Mouse (Mus musculus) ovary, adult 2 months (tissue): ENCODE data around the gene Smg8. TPM values are rescaled to one million over a fixed set of nuclear protein-coding genes. Genes with fewer than 3 reads are reported as not detected.

ENCODE experiments used
- polyA plus RNA-seq: library from polyadenylated mRNA; depleted of rRNA; stranded (reverse); fragments of >200 nt; gene quantifications from 2 replicates; pipeline ENCODE4 v1.2.3, GENCODE M21; 2012; rRNA removed

Smg8 gene
- 6.3 and 8.3 TPM in 2 replicates for polyA plus RNA-seq

DNA sequence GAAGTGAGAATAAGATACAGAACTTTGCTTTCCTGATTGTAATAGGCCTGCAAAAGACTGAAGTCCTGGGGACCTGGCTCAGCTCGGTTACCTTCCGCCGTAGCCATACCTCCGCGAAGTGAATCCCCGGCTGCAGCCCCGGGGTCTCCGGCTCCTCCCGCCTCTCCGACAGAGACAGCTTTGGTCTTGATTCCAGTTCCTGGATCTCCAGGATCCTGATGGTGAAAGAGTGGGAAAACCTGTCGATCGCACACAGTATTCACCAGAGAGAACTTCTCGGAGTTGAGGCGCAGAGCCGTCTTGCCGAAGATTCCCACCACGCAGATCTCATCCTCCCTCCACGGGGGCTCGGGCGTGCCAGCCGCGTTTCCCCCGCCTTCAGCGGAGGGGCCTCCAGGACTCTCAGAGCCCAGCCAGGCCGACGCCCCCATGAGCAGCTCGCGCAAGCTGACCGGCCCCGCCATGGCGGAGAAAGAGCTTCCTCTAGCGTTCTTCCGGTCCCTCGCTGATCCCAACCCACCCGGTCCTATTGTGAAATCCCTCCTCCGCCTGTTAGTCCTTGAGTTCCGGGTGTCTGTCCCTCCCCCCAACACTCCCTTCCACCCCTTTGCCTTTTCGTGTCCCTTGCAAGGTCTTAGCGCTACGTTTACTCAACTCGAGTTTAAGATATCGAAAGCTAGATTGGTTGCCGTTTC lies at the start of gene Smg8:
TSS of gene Smg8 (minus strand) at position 485 of the 695 bp plus-strand sequence.

DNA sequence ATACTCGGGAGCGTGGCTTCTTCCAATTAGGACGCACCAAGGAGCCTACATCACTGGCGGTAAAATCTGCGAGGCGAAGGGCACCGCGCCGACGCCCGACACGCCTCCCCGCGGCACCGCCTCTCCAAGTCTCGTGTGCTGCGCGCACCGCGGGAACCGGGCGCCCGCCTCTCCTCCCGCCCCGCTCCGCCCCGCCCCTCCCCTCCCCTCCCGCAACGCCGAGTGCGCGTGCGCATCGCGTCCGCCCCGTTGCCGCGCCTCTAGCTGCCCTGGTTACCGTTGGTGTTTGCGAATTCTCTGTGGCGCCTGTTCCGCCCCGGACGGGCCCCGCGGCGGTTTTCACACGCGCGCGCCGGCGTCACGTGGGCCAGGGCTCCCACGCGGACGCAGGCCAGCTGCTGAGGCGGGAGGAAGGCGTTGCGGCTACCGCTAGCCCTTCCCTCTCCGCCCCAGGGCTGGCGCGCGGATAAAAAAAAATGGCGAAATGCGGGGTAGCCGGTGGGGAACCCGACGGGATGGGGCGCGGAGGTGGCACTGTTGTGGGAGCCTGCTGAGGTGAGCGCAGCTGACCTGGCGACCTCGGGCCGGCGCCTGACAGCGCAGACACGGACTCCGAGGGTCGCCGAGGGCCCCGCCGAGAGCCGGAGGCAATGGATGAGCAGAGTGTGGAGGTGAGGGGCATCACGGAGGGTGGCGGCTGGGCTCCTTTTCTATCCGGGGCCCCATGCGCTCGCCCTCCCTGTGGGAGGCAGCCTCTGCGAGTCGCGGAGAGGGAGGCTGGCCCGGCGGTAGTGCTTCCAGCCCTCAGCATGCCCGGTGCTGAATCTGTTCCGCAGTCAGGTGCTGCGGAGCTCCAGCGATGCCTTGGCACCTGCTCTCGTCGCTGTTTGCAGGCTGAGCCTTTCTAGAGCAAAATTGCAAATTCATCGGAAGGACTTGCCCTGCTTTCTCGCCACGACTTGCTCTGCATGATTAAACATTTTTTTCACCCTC lies 40.5 kb upstream of the Smg8 start, which contains the start of gene Trim37:
TSS of gene Trim37 (plus strand) at position 254 of the 993 bp plus-strand sequence.

DNA sequence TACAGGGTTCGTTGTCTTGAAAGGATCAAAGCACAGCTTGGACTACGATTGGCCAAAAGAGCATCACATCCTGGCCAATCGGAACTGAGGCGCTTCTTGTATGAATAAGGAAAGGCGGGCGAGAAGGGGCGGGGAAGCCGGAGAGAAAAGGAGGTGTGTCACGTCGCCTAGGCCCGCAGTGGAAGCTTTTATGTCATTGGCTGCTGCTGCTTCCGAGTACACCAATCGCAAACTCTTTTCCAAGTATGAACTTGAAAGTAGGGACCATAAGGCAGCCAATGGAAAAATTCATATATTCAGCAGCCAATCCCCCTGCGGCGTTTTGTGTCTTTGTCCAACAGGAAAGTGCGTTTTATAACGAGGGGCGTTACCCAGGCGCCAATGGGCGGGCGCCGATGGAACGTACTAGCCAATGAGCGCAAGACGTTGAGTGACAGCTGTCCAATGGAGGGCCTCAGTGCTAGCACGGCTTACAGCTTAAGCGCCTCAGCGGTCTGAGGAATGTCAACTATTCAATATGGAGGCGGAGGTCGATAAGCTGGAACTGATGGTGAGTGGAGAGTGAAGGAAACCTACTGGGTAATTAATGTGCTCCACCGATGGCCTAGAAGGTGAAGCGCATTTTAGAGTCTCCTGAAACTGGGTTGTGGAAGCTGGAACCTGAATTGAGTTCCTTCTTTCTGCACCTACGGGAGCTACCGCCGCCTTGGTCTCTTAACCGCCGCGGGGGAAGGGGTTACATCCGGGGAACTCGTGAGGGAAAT lies 22.4 kb upstream of the Smg8 start, which contains the start of gene Ska2:
TSS of gene Ska2 (plus strand) at position 480 of the 764 bp plus-strand sequence.

DNA sequence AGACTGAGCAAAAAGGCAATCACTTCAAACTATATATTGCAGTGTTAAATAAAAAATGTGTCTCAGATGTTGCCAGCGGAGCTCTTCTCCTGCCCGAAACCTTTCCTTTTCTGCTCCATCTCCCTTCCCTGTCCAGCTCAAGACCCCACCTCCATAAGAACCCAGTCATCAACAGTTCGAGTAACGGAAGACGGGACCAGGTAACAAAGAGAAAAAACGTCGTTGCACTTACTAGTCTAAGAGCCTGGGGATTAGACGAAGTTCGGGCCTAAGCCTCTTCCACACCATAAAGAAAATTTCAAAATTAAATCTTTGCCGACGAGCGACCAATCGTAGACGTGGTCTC lies 21.8 kb upstream of the Smg8 start, which contains the start of gene Prr11:
TSS of gene Prr11 (minus strand) at position 300 of the 346 bp plus-strand sequence.

DNA sequence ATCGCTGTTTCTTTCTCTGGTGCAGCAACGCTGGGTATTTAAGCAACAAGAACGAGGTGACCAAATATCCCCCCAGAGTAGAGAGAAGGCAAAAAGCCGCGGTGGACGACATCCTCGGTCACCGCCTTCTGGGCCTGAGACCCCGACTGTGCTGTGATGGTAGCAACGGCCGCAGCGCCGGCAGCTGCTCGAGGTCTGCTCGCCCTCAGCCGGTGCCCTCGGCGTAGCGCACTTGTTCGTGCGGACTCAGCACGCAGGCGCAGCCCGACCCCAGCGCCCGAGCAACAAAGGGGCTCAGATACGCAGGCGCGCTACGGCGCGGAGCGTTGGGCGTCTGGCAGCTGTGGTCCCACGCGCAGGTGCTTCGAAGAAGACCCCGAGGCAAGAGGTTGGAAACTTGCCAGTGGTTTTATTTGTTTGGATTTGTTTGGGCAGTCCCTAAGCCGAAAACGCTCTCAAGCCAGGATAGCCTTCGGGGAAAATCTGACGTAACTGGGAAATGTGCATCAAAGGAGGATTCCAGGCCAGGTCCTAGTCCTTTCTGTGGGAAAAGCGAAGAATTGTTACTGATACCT lies 12.6 kb downstream of the Smg8 start, which contains the start of gene Gdpd1:
TSS of gene Gdpd1 (minus strand) at position 197 of the 575 bp plus-strand sequence.

Other genes starting within 250 kb of the Smg8 start
- gene Ypel2, start 93.1 kb downstream of the Smg8 start, polyA plus RNA-seq: 15.3 and 18.0 TPM in 2 replicates
- gene Gdpd1, start 12.7 kb downstream of the Smg8 start, polyA plus RNA-seq: 6.1 and 9.2 TPM in 2 replicates
- 0.85 and 1.1 TPM in 2 replicates for gene Prr11, start 21.9 kb upstream of the Smg8 start, polyA plus RNA-seq
- 3.7 and 5.8 TPM in 2 replicates for gene Ska2, start 22.5 kb upstream of the Smg8 start, polyA plus RNA-seq
- 3.8 and 4.2 TPM in 2 replicates for gene Trim37, start 40.3 kb upstream of the Smg8 start, polyA plus RNA-seq